Mouse (Mus musculus): ENCODE measurements at regions not wholly inside any gene's neighbourhood (a gene's known extent, or its start where the extent isn't known, plus 50 kb on each side); places are given as distances from the start of the nearest gene placed in this dataset.
A peak's percentile ranks its signal among the peaks of the same experiment; 100 is the strongest.

DNA sequence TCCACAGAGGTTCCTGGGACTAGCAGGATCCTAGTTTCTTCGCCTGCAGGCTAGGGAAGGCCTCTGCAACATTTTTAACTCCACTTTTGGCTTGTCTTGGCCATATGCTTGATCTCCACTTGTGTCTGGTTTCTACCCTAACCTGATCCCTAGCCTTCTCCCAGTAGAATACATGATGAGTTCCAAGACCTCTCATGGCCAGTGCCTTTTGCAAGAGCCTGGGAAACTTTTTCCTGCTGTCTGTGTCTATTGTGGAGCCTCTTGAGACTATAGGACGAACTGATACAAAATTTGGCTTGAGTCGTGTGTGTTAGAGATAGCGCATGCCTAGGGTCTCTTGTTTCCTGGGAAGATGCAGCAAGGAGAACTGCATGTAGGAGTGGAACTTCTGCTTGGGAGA, 119.3 kb downstream of the Cartpt start:
- DNase-seq: no peak

- DNase-seq: no peak
Observed at GRCm38 (mm10) chr13:99780751-99781460, 120.0 kb downstream of the Cartpt start.

DNA sequence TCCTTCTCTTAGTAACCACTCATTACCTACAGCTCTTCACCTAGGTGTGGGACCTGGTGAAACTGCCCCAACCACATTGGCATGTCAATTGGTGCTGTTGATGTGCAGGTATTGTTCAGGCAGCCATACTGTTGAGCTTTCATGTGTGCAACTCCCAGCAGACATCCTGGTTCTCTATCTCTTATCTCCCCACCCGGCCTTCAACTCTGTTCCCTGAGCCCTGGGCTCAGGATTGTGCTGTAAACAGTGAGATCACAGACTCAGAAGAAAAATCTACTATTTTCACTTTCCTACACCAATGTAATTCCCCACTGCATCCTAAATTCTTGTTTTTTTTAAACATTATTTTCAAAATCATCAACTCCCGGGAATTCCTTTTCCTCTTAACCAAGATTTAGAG, 122.1 kb downstream of the Cartpt start:
- DNase-seq: no peak

DNA sequence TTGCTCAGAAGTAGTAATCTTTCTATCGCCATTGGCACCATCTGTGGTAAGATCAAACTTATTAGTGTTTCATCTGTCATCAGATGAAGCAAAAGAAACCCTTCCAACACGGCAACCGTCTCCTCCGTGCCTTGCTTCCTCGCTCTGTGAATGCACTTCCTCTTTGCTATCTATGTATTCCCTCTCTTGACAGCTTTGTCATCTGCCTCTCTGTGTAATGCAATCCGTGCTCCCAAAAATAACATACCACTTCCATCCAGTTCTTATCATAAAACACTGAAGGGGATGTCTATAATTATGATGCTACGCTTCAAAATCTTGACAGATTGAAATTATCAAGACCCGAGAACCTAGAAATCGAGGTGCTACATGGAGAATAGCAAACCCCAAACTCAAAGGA, 123.2 kb downstream of the Cartpt start:
- DNase-seq: no peak

GRCm38 (mm10) chr13:99765965-99766364, 134.9 kb downstream of the Cartpt start:
- DNase-seq: peak; percentile 12

DNA sequence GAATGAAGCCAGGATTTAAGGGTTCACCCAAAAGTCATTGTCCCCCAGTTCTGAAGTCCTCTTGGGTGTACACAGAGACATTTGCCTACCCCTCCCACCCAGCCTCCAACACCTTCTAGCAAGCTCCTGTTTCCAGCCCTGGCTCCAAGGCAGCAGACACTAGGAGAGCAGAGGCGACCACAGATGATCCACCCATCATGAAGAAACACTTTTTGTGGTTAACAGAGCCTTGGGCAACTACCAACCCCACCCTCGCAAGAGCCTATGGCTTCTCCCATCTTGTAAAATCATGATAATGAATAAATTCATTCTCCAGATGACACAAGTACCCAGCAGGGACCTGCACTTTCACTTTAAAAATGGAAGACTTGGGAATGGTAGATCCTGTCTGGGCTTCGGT, 136.1 kb downstream of the Cartpt start:
- no peak for DNase-seq

- no peak for DNase-seq
Observed at GRCm38 (mm10) chr13:99764097-99764714, 136.7 kb downstream of the Cartpt start.

GRCm38 (mm10) chr13:99761843-99762242, 139.0 kb downstream of the Cartpt start:
- DNase-seq: peak; percentile 14

DNA sequence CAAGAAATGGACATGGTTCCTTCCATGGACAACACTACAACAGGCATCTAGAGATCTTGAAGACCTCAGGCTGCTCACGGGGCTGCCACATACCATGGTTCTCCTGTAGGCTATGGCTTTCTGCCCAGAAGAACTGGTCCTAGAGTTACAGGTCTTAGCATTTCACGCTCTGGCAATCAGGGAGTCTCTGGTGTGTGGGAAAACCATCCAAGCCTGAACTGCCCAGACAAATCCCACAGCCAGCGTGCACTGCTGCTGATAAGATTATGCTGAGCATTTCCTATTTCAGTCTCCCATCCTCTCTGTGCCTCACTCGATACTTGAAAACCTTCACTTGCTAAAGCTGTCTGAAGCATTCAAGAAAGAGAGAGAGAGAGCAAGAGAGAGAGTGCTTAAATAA, 139.5 kb downstream of the Cartpt start:
- no peak for DNase-seq

DNA sequence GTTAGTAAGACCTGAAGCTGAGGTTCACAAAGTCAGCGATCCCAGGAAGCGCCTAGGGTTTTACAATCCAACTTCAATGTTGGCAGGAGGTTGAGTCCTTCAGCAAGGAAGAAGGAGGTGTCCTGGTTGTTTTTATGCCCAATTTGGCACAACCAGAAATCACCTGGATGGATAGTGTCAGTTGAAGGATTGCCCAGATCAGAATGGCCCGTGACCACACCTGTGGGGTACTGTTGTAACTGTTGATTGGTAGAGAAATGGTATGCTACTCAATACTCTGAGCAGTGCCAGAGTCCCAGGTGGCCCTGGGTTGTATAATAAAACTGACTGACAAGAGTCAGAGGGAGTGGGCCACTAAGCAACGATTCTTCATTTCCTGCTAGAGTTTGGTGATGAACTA, 140.2 kb downstream of the Cartpt start:
- no peak for DNase-seq

- no peak for DNase-seq
Observed at GRCm38 (mm10) chr13:99759256-99760044, 141.4 kb downstream of the Cartpt start.

- DNase-seq: no peak
Observed at GRCm38 (mm10) chr13:99754701-99755100, 146.2 kb downstream of the Cartpt start.

- peak; percentile 27 for DNase-seq
Observed at GRCm38 (mm10) chr13:99754251-99754652, 146.6 kb downstream of the Cartpt start.

DNA sequence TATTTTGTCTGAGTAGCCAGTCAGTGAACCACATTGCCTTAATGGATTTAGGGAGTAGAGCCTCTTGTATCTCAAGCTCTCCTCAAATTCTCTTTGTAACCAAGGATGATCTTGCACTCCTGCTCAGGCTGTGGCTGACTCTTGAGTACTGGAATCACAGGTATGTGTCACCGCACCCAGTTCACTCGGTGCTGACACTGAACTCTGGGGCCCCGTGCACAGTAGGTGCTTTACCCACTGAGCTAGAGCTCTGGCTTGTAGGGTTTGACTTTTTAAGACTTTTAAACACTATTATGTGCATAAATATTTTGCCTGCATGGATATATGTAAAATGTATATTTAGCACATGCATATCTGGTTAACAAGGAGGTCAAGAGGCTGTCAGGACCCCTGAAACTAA, 147.4 kb downstream of the Cartpt start:
- DNase-seq: no peak

- no peak for DNase-seq
Observed at GRCm38 (mm10) chr13:99750729-99751128, 150.2 kb downstream of the Cartpt start.

DNA sequence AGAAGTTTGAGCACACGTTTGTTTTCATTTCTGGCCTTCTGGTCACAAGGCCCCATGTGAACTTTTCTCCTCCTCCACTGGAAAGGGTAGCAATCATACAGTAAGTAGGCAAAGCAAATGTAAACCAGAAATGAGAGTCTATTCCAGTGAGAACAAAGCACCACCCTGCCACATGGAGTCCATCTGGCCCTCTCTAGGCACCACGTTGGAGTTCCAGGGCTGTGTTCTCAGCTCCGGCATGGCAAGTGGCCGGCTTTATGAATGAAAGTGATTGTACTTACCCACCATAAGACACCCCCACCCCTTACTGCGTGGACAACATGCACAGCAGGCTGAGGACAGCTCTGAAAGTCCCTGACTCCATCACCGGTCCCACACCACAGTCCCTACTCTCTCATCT, 151.5 kb downstream of the Cartpt start:
- no peak for DNase-seq

GRCm38 (mm10) chr13:99748128-99748527, 152.8 kb downstream of the Cartpt start:
- DNase-seq: no peak

DNA sequence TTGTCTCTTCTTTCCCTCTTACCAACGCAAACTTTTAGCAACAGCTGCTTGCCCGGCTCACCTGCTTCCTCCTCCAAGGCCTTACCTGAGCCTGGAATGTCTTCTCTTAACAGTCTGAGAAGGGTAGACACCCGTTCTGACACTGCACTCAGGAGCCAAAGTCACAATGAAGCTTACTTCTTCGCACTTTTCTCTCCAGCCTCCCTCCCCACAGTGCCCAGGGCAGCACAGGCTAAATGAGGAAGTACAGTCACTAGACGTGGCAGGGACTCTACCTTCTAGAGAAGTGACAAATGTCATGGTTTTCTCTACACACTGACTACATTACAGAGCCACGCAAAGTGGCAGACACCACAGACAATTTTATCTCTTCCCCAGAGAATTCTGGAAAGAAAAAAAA, 155.4 kb downstream of the Cartpt start:
- DNase-seq: no peak

GRCm38 (mm10) chr13:99744790-99745120, 156.1 kb downstream of the Cartpt start:
- DNase-seq: no peak

DNA sequence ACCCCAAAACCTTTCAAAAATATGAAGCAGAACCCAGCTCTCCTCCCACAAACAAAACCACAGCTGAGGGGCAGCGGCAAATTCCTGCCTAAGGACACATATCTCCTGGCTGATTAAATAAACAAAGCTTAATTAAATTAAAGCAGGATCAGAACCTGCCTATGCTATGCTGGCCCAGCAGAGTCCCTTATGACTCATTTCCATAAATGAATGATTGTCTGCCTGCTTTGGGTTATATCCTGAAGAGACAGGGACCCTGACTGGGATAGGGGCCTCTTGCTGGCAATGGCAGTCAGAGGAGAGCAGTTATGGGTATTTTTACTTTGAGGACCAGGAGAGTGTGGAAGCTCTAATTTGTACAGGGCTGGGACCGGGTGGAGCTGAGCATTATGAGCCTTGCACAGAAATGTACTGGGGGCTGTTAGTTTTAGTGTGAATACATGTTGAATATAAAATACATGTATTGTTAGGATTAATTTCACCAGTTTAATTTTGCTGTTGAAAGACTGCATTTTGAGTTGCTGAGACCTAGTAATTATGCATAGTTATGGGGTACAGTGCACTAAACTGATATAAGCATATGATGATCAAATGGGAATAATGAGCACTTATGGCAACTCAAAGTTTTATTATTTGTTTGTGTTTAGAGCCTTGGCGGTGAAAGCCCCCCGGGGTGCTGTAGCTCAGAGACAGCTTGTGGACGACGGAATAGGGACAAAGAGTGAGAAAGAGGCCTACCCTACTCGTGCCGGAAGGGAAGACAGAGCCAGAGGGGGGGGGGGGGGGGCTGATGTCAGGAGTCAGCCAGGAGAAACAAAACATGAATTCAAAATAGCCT, 156.7 kb downstream of the Cartpt start:
- no peak for DNase-seq

DNA sequence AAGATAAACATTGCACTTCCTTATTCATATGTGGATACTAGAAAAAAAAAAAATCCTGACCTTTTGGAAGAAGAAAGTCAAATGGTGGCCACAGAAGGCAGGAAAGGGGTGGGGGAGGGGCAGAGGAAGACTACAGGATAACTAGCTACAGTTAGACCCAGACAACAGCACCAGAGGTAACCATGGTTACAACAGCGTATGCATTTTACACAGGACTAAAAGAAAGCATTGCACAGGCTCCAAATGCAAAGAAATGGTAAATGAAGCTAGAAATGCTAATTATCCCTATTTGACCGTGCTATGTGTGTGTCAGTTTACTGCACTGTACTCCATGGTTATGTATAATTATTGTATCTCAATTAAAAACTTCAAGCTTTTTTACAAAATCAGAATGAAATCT, 158.4 kb downstream of the Cartpt start:
- DNase-seq: no peak

- DNase-seq: no peak
Observed at GRCm38 (mm10) chr13:99741981-99742380, 158.9 kb downstream of the Cartpt start.

DNA sequence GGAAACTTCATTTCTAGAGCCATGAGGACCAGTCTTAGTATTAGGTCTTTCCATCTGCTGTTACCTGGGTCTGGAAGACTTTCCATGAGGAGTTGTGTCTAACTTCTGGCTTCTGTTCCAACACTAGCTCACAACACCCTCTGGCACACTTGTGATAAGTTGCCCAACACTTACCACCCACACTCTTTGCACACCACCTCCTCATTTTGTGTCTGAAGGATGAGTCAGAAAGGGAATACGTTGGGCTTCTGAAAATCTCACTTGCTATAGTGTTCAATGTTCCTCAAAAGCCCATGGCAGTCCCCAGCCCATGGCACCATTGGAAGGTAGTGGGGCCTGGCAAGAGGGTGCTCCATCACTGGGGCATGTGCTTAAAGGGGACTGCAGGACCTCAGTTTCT, 161.5 kb downstream of the Cartpt start:
- no peak for DNase-seq

All from adrenal gland, postnatal 14 days (tissue).